Mouse (Mus musculus): ENCODE data around the gene Fanca. TPM values are rescaled to one million over a fixed set of nuclear protein-coding genes. Genes with fewer than 3 reads are reported as not detected.
"Not testable (repeated sequence)": the region's sequence is repeated elsewhere in the genome, so short reads cannot be mapped to it uniquely, and the experiment has no call there.

Fanca gene
- total RNA-seq, 4 experiments from 2014 or later = 1.3 to 2.8 (median 2.2) TPM

GRCm38 (mm10) chr8:123331301-123331700, 12.9 kb upstream of the Fanca start:
- DNase-seq (ENCODE audit: low spot score in 2 of 2) = no peak

- DNase-seq (ENCODE audit: low spot score in 2 of 2) = no peak
These were observed 12.3 kb upstream of the Fanca start for GRCm38 (mm10) chr8:123330701-123331100.

- no peak for DNase-seq (ENCODE audit: low spot score in 2 of 2)
These were observed 11.6 kb upstream of the Fanca start for GRCm38 (mm10) chr8:123329961-123330360.

- no peak for DNase-seq (ENCODE audit: low spot score in 2 of 2)
These were observed 11.0 kb upstream of the Fanca start for GRCm38 (mm10) chr8:123329350-123329749.

- no peak for DNase-seq (ENCODE audit: low spot score in 2 of 2)
These were observed 10.2 kb upstream of the Fanca start for GRCm38 (mm10) chr8:123328552-123328951.

- DNase-seq (ENCODE audit: low spot score in 2 of 2) = no peak
These were observed 1.3 kb upstream of the Fanca start for GRCm38 (mm10) chr8:123319522-123320164.

- DNase-seq (ENCODE audit: low spot score in 2 of 2) = no peak
These were observed 452 bp downstream of the Fanca start for GRCm38 (mm10) chr8:123317781-123318466.

GRCm38 (mm10) chr8:123308738-123309137, 9.6 kb downstream of the Fanca start:
- DNase-seq (ENCODE audit: low spot score in 2 of 2) = no peak

GRCm38 (mm10) chr8:123298301-123298700, 20.1 kb downstream of the Fanca start:
- no peak for DNase-seq (ENCODE audit: low spot score in 2 of 2)

GRCm38 (mm10) chr8:123292785-123293184, 25.6 kb downstream of the Fanca start:
- DNase-seq (ENCODE audit: low spot score in 2 of 2) = no peak

GRCm38 (mm10) chr8:123292281-123292680, 26.1 kb downstream of the Fanca start:
- DNase-seq (ENCODE audit: low spot score in 2 of 2) = no peak

GRCm38 (mm10) chr8:123291716-123292115, 26.7 kb downstream of the Fanca start:
- no peak for DNase-seq (ENCODE audit: low spot score in 2 of 2)

GRCm38 (mm10) chr8:123290679-123291078, 27.7 kb downstream of the Fanca start:
- DNase-seq (ENCODE audit: low spot score in 2 of 2) = no peak

GRCm38 (mm10) chr8:123290166-123290565, 28.2 kb downstream of the Fanca start:
- no peak for DNase-seq (ENCODE audit: low spot score in 2 of 2)

GRCm38 (mm10) chr8:123287362-123287761, 31.0 kb downstream of the Fanca start:
- DNase-seq (ENCODE audit: low spot score in 2 of 2) = no peak

GRCm38 (mm10) chr8:123284493-123284892, 33.9 kb downstream of the Fanca start:
- DNase-seq (ENCODE audit: low spot score in 2 of 2) = no peak

GRCm38 (mm10) chr8:123283991-123284390, 34.4 kb downstream of the Fanca start:
- no peak for DNase-seq (ENCODE audit: low spot score in 2 of 2)

GRCm38 (mm10) chr8:123282994-123283393, 35.4 kb downstream of the Fanca start:
- not testable (repeated sequence) for DNase-seq (ENCODE audit: low spot score in 2 of 2)

- DNase-seq (ENCODE audit: low spot score in 2 of 2) = no peak
These were observed 37.9 kb downstream of the Fanca start for GRCm38 (mm10) chr8:123280302-123281094.

- no peak for DNase-seq (ENCODE audit: low spot score in 2 of 2)
These were observed 38.5 kb downstream of the Fanca start for GRCm38 (mm10) chr8:123279828-123280227.

GRCm38 (mm10) chr8:123278445-123278844, 39.9 kb downstream of the Fanca start:
- DNase-seq (ENCODE audit: low spot score in 2 of 2) = no peak

- DNase-seq (ENCODE audit: low spot score in 2 of 2) = no peak
These were observed 43.3 kb downstream of the Fanca start for GRCm38 (mm10) chr8:123275096-123275495.

All from left cerebral cortex, adult 8-10 months (tissue).